Mouse (Mus musculus) embryonic facial prominence, embryonic 13.5 days (tissue): ENCODE measurements around the gene March4. TPM values are rescaled to one million over a fixed set of nuclear protein-coding genes. Genes with fewer than 3 reads are reported as not detected.

Experiments used
- ATAC-seq: fragments of 200-750 bp; cut with Nextera tagmentation; 2 replicates; pipeline ENCODE4 v1.8.0; 2017; ENCODE audit warnings: low read depth; ENCODE audit not compliant: insufficient number of reproducible peaks, insufficient read depth, low FRiP score, low TSS enrichment
- H3K27ac ChIP-seq: fragments of 300-500 bp; sonication (generic); 2 replicates; pipeline ENCODE4 v1.5.1; 2015; ENCODE audit warnings: moderate library complexity, mild to moderate bottlenecking, inconsistent platforms
- H3K27me3 ChIP-seq: fragments of 300-500 bp; sonication (generic); 2 replicates; pipeline ENCODE4 v1.6.1; 2015; ENCODE audit warnings: mild to moderate bottlenecking, inconsistent platforms
- H3K36me3 ChIP-seq: fragments of 300-500 bp; sonication (generic); 2 replicates; pipeline ENCODE4 v1.6.1; 2015; ENCODE audit warnings: mild to moderate bottlenecking, inconsistent platforms
- H3K4me1 ChIP-seq: fragments of 300-500 bp; sonication (generic); 2 replicates; pipeline ENCODE4 v1.6.1; 2015; ENCODE audit warnings: inconsistent platforms
- H3K4me2 ChIP-seq: fragments of 300-500 bp; sonication (generic); 2 replicates; pipeline ENCODE4 v1.6.1; 2015; ENCODE audit warnings: moderate library complexity, mild to moderate bottlenecking, inconsistent platforms
- H3K4me3 ChIP-seq: fragments of 300-500 bp; sonication (generic); 2 replicates; pipeline ENCODE4 v1.5.1; 2015; ENCODE audit warnings: mild to moderate bottlenecking, inconsistent platforms
- H3K9ac ChIP-seq: fragments of 300-500 bp; sonication (generic); 2 replicates; pipeline ENCODE4 v1.6.1; 2015; ENCODE audit warnings: mild to moderate bottlenecking, inconsistent platforms
- H3K9me3 ChIP-seq: fragments of 300-500 bp; sonication (generic); 2 replicates; pipeline ENCODE4 v1.6.1; 2016; ENCODE audit warnings: inconsistent platforms
- WGBS: fragments of 180-500 bp; shearing (Covaris S2); methylation state at CpG from one replicate; pipeline ENCODE4 v1.1.7; 2015; ENCODE audit warnings: mixed read lengths; 5-methylcytosine and 5-hydroxymethylcytosine counted together
- polyA plus RNA-seq: library from polyadenylated mRNA; unstranded; fragments of >200 nt; fragmentation: Nextera tagmentation; extraction: Ambion mirVana; gene quantifications from 2 replicates; pipeline ENCODE4 v1.2.1, GENCODE M21; 2015

March4 gene
- polyA plus RNA-seq, 1 experiment from 2014 or later: 0.18 TPM

- Histone ChIP-seq H3K27me3 (no peaks in the 10 kb centered on the region), H3K36me3 (no peaks in the 10 kb centered on the region), H3K4me3 (no peak overlapping the region), H3K9ac (no peak overlapping the region), H3K27ac (no peak overlapping the region), H3K4me1 (0 out of 2 replicates have a peak, but pooled peaks cover 5% of the 10 kb centered on the region), H3K4me2 (no peak overlapping the region), H3K9me3 (no peaks in the 10 kb centered on the region)
- ATAC-seq: no peak
- WGBS: 61% methylated on average over 5 of the region's 5 CpGs
Observed at GRCm38 (mm10) chr1:72468466-72469003, 68.2 kb downstream of the March4 start.

GRCm38 (mm10) chr1:72464926-72465583, 71.7 kb downstream of the March4 start:
- H3K27me3 ChIP-seq: no peaks in the 10 kb centered on the region
- H3K4me2 ChIP-seq: no peak overlapping the region
- H3K36me3 ChIP-seq: no peaks in the 10 kb centered on the region
- WGBS: 40% methylated on average over 12 of the region's 12 CpGs
- no peak overlapping the region for H3K4me3 ChIP-seq
- H3K4me1 ChIP-seq: 0 out of 2 replicates have a peak, but pooled peaks cover 9% of the 10 kb centered on the region
- no peak overlapping the region for H3K9ac ChIP-seq
- H3K27ac ChIP-seq: peak overlapping the region; percentile 48; the same call in 1 of the 2 replicates
- no peaks in the 10 kb centered on the region for H3K9me3 ChIP-seq
- ATAC-seq: no peak

GRCm38 (mm10) chr1:72462516-72462915, 74.2 kb downstream of the March4 start:
- no peak overlapping the region for H3K4me3 ChIP-seq
- no peaks in the 10 kb centered on the region for H3K9me3 ChIP-seq
- H3K27me3 ChIP-seq: no peaks in the 10 kb centered on the region
- no peak overlapping the region for H3K4me2 ChIP-seq
- H3K9ac ChIP-seq: no peak overlapping the region
- H3K36me3 ChIP-seq: no peaks in the 10 kb centered on the region
- H3K4me1 ChIP-seq: 0 out of 2 replicates have a peak, but pooled peaks cover 9% of the 10 kb centered on the region
- no peak for ATAC-seq
- no peak overlapping the region for H3K27ac ChIP-seq
- WGBS: 70% methylated on average over 6 of the region's 6 CpGs

- no peak for ATAC-seq
- H3K9me3 ChIP-seq: no peaks in the 10 kb centered on the region
- H3K4me2 ChIP-seq: no peak overlapping the region
- H3K4me3 ChIP-seq: no peak overlapping the region
- WGBS: 84% methylated on average over 4 of the region's 4 CpGs
- 0 out of 2 replicates have a peak, but pooled peaks cover 2% of the 10 kb centered on the region for H3K4me1 ChIP-seq
- H3K9ac ChIP-seq: no peak overlapping the region
- no peak overlapping the region for H3K27ac ChIP-seq
- H3K27me3 ChIP-seq: no peaks in the 10 kb centered on the region
- H3K36me3 ChIP-seq: no peaks in the 10 kb centered on the region
Observed at GRCm38 (mm10) chr1:72457652-72458051, 79.1 kb downstream of the March4 start.

GRCm38 (mm10) chr1:72455923-72456322, 80.8 kb downstream of the March4 start:
- no peak overlapping the region for H3K27ac ChIP-seq
- no peaks in the 10 kb centered on the region for H3K27me3 ChIP-seq
- no peak overlapping the region for H3K4me2 ChIP-seq
- ATAC-seq: no peak
- H3K9ac ChIP-seq: no peak overlapping the region
- H3K4me1 ChIP-seq: no peaks in the 10 kb centered on the region
- H3K4me3 ChIP-seq: no peak overlapping the region
- 66% methylated on average over 4 of the region's 4 CpGs for WGBS
- H3K36me3 ChIP-seq: no peaks in the 10 kb centered on the region
- no peaks in the 10 kb centered on the region for H3K9me3 ChIP-seq

- Histone ChIP-seq H3K9me3 (no peaks in the 10 kb centered on the region), H3K9ac (no peak overlapping the region), H3K27ac (no peak overlapping the region), H3K4me1 (no peaks in the 10 kb centered on the region), H3K27me3 (no peaks in the 10 kb centered on the region), H3K4me2 (no peak overlapping the region), H3K4me3 (no peak overlapping the region), H3K36me3 (no peaks in the 10 kb centered on the region)
- 69% methylated on average over 6 of the region's 6 CpGs for WGBS
- ATAC-seq: no peak
Observed at GRCm38 (mm10) chr1:72454733-72455201, 82.0 kb downstream of the March4 start.

- no peaks in the 10 kb centered on the region for H3K27me3 ChIP-seq
- H3K9ac ChIP-seq: no peak overlapping the region
- H3K36me3 ChIP-seq: no peaks in the 10 kb centered on the region
- no peak for ATAC-seq
- no peak overlapping the region for H3K27ac ChIP-seq
- H3K4me2 ChIP-seq: no peak overlapping the region
- no peaks in the 10 kb centered on the region for H3K9me3 ChIP-seq
- no peaks in the 10 kb centered on the region for H3K4me1 ChIP-seq
- no peak overlapping the region for H3K4me3 ChIP-seq
- 81% methylated on average over 2 of the region's 2 CpGs for WGBS
Observed at GRCm38 (mm10) chr1:72452839-72453238, 83.9 kb downstream of the March4 start.

- Histone ChIP-seq H3K27ac (no peak overlapping the region), H3K36me3 (no peaks in the 10 kb centered on the region), H3K27me3 (no peaks in the 10 kb centered on the region), H3K4me1 (no peaks in the 10 kb centered on the region), H3K4me2 (no peak overlapping the region), H3K9me3 (no peaks in the 10 kb centered on the region), H3K4me3 (no peak overlapping the region), H3K9ac (no peak overlapping the region)
- WGBS: 62% methylated on average over 4 of the region's 4 CpGs
- ATAC-seq: no peak
Observed at GRCm38 (mm10) chr1:72450790-72451189, 85.9 kb downstream of the March4 start.

- H3K4me1 ChIP-seq: no peaks in the 10 kb centered on the region
- no peak overlapping the region for H3K9ac ChIP-seq
- no peaks in the 10 kb centered on the region for H3K36me3 ChIP-seq
- H3K4me2 ChIP-seq: no peak overlapping the region
- H3K9me3 ChIP-seq: no peaks in the 10 kb centered on the region
- H3K27me3 ChIP-seq: no peaks in the 10 kb centered on the region
- ATAC-seq: no peak
- WGBS: 76% methylated on average over 3 of the region's 3 CpGs
- no peak overlapping the region for H3K4me3 ChIP-seq
- H3K27ac ChIP-seq: no peak overlapping the region
Observed at GRCm38 (mm10) chr1:72449752-72450151, 87.0 kb downstream of the March4 start.

GRCm38 (mm10) chr1:72442747-72443146, 94.0 kb downstream of the March4 start:
- Histone ChIP-seq H3K9me3 (no peaks in the 10 kb centered on the region), H3K27me3 (no peaks in the 10 kb centered on the region), H3K4me3 (no peak overlapping the region), H3K27ac (no peak overlapping the region), H3K36me3 (no peaks in the 10 kb centered on the region), H3K9ac (no peak overlapping the region), H3K4me2 (no peak overlapping the region), H3K4me1 (no peaks in the 10 kb centered on the region)
- ATAC-seq: no peak
- 88% methylated on average over 2 of the region's 2 CpGs for WGBS

GRCm38 (mm10) chr1:72439146-72439545, 97.6 kb downstream of the March4 start:
- no peaks in the 10 kb centered on the region for H3K36me3 ChIP-seq
- H3K4me3 ChIP-seq: no peak overlapping the region
- ATAC-seq: no peak
- no peak overlapping the region for H3K27ac ChIP-seq
- no peaks in the 10 kb centered on the region for H3K9me3 ChIP-seq
- no peak overlapping the region for H3K4me2 ChIP-seq
- no peaks in the 10 kb centered on the region for H3K27me3 ChIP-seq
- H3K4me1 ChIP-seq: no peaks in the 10 kb centered on the region
- 0 out of 2 replicates have a peak overlapping the region, but pooled peaks have one; percentile 3 for H3K9ac ChIP-seq
- 69% methylated on average over 8 of the region's 8 CpGs for WGBS

GRCm38 (mm10) chr1:72436967-72437366, 99.8 kb downstream of the March4 start:
- WGBS: 78% methylated on average over 5 of the region's 5 CpGs
- H3K4me2 ChIP-seq: no peak overlapping the region
- no peak for ATAC-seq

More at GRCm38 (mm10) chr1:72436967-72437366, 99.8 kb downstream of the March4 start:
- Histone ChIP-seq H3K27ac (no peak overlapping the region), H3K36me3 (no peaks in the 10 kb centered on the region), H3K4me1 (no peaks in the 10 kb centered on the region), H3K27me3 (no peaks in the 10 kb centered on the region), H3K4me3 (no peak overlapping the region), H3K9ac (no peak overlapping the region), H3K9me3 (no peaks in the 10 kb centered on the region)
